Mouse (Mus musculus) hindbrain, embryonic 14.5 days (tissue): ENCODE measurements around the gene Sh3pxd2b. TPM values are rescaled to one million over a fixed set of nuclear protein-coding genes. Genes with fewer than 3 reads are reported as not detected.

Source experiments
- ATAC-seq: fragments of 200-750 bp; cut with Nextera tagmentation; 2 replicates; pipeline ENCODE4 v1.8.0; 2017; ENCODE audit warnings: moderate number of reproducible peaks, mild to moderate bottlenecking, moderate TSS enrichment, moderate library complexity; ENCODE audit not compliant: low FRiP score
- DNase-seq: peaks from one replicate; pipeline ENCODE4 v3.0.0-alpha.2; 2015; ENCODE audit warnings: low spot score
- H3K27ac ChIP-seq: fragments of 300-500 bp; sonication (generic); 2 replicates; pipeline ENCODE4 v1.5.1; 2014; ENCODE audit warnings: mild to moderate bottlenecking, moderate library complexity
- H3K27me3 ChIP-seq: fragments of 300-500 bp; sonication (generic); 2 replicates; pipeline ENCODE4 v1.6.1; 2014; ENCODE audit warnings: mild to moderate bottlenecking, low read length, mixed read lengths; ENCODE audit not compliant: control insufficient read depth, insufficient read depth
- H3K36me3 ChIP-seq: fragments of 300-500 bp; sonication (generic); replicated peaks from 2 replicates; pipeline ENCODE4 v1.6.1; 2014; ENCODE audit not compliant: control insufficient read depth, insufficient read depth
- H3K4me1 ChIP-seq: fragments of 300-500 bp; sonication (generic); replicated peaks from 2 replicates; pipeline ENCODE4 v1.6.1; 2014; ENCODE audit warnings: antibody characterized with exemption, low read length, mixed read lengths; ENCODE audit not compliant: control insufficient read depth, insufficient read depth
- H3K4me2 ChIP-seq: fragments of 300-500 bp; sonication (generic); replicated peaks from 2 replicates; pipeline ENCODE4 v1.6.1; 2014; ENCODE audit warnings: mild to moderate bottlenecking, moderate library complexity
- H3K4me3 ChIP-seq: fragments of 300-500 bp; sonication (generic); replicated peaks from 2 replicates; pipeline ENCODE4 v1.5.1; 2014; ENCODE audit warnings: mild to moderate bottlenecking, low read length
- H3K9ac ChIP-seq: fragments of 300-500 bp; sonication (generic); 2 replicates; pipeline ENCODE4 v1.6.1; 2014
- H3K9me3 ChIP-seq: fragments of 300-500 bp; sonication (generic); 2 replicates; pipeline ENCODE4 v1.6.1; 2016; ENCODE audit warnings: low read length; ENCODE audit not compliant: control insufficient read depth
- WGBS: fragments of 180-500 bp; shearing (Covaris S2); extraction: QIAGEN DNeasy Blood & Tissue Kit; methylation state at CpG from one replicate; pipeline ENCODE4 v1.1.7; 2014; 5-methylcytosine and 5-hydroxymethylcytosine counted together
- polyA plus RNA-seq: library from polyadenylated mRNA; unstranded; fragments of >200 nt; fragmentation: Nextera tagmentation; extraction: Ambion mirVana; gene quantifications from 2 replicates; pipeline ENCODE4 v1.2.1, GENCODE M21; 2014

Gene Sh3pxd2b
- polyA plus RNA-seq, 1 experiment from 2014 or later: 23.4 TPM

- H3K4me3 ChIP-seq: no peak overlapping the region
- no peak overlapping the region for H3K27ac ChIP-seq
- H3K4me2 ChIP-seq: no peak overlapping the region
- no peak overlapping the region for H3K9ac ChIP-seq
- no peaks in the 10 kb centered on the region for H3K9me3 ChIP-seq
- WGBS: 89% methylated on average over 2 of the region's 2 CpGs
- no peaks in the 10 kb centered on the region for H3K27me3 ChIP-seq
- H3K4me1 ChIP-seq: no peaks in the 10 kb centered on the region
- DNase-seq: no peak
- ATAC-seq: no peak
- H3K36me3 ChIP-seq: peaks cover 41% of the 10 kb centered on the region
These were observed 51.6 kb downstream of the Sh3pxd2b start for GRCm38 (mm10) chr11:32399261-32399660.

- Histone ChIP-seq H3K9me3 (no peaks in the 10 kb centered on the region), H3K4me3 (no peak overlapping the region), H3K9ac (no peak overlapping the region), H3K27ac (no peak overlapping the region), H3K27me3 (no peaks in the 10 kb centered on the region), H3K36me3 (peaks cover 42% of the 10 kb centered on the region), H3K4me2 (no peak overlapping the region), H3K4me1 (no peaks in the 10 kb centered on the region)
- ATAC-seq (no peak), DNase-seq (no peak)
- 82% methylated on average over 7 of the region's 7 CpGs for WGBS
These were observed 55.1 kb downstream of the Sh3pxd2b start for GRCm38 (mm10) chr11:32402712-32403111.

GRCm38 (mm10) chr11:32404708-32405107 lies 57.1 kb downstream of the Sh3pxd2b start:
- Histone ChIP-seq H3K27me3 (no peaks in the 10 kb centered on the region), H3K36me3 (peaks cover 52% of the 10 kb centered on the region), H3K9ac (no peak overlapping the region), H3K4me3 (no peak overlapping the region), H3K9me3 (no peaks in the 10 kb centered on the region), H3K27ac (peak overlapping the region; percentile 57; the same call in 1 of the 2 replicates), H3K4me1 (no peaks in the 10 kb centered on the region), H3K4me2 (no peak overlapping the region)
- no peak for DNase-seq
- no peak for ATAC-seq
- 85% methylated on average over 3 of the region's 3 CpGs for WGBS

- 83% methylated on average over 3 of the region's 3 CpGs for WGBS
- peaks cover 45% of the 10 kb centered on the region for H3K36me3 ChIP-seq
These were observed 60.2 kb downstream of the Sh3pxd2b start for GRCm38 (mm10) chr11:32407863-32408262.

GRCm38 (mm10) chr11:32409052-32409451 lies 61.4 kb downstream of the Sh3pxd2b start:
- H3K27me3 ChIP-seq: no peaks in the 10 kb centered on the region
- H3K4me3 ChIP-seq: no peak overlapping the region
- DNase-seq (no peak), ATAC-seq (no peak)
- H3K36me3 ChIP-seq: peaks cover 51% of the 10 kb centered on the region
- H3K9me3 ChIP-seq: no peaks in the 10 kb centered on the region
- H3K4me2 ChIP-seq: no peak overlapping the region
- no peaks in the 10 kb centered on the region for H3K4me1 ChIP-seq
- H3K27ac ChIP-seq: no peak overlapping the region
- H3K9ac ChIP-seq: no peak overlapping the region

More at GRCm38 (mm10) chr11:32407863-32408262, 60.2 kb downstream of the Sh3pxd2b start:
- Histone ChIP-seq H3K4me1 (no peaks in the 10 kb centered on the region), H3K9me3 (no peaks in the 10 kb centered on the region), H3K4me3 (no peak overlapping the region), H3K27ac (no peak overlapping the region), H3K9ac (no peak overlapping the region), H3K4me2 (no peak overlapping the region), H3K27me3 (no peaks in the 10 kb centered on the region)
- no peak for ATAC-seq
- DNase-seq: no peak

- ATAC-seq (no peak), DNase-seq (no peak)
- Histone ChIP-seq H3K27ac (no peak overlapping the region), H3K36me3 (peaks cover 54% of the 10 kb centered on the region), H3K9ac (no peak overlapping the region), H3K9me3 (no peaks in the 10 kb centered on the region), H3K4me2 (no peak overlapping the region), H3K4me1 (no peaks in the 10 kb centered on the region), H3K27me3 (no peaks in the 10 kb centered on the region), H3K4me3 (no peak overlapping the region)
- WGBS: 82% methylated on average over 11 of the region's 11 CpGs
These were observed 62.4 kb downstream of the Sh3pxd2b start for GRCm38 (mm10) chr11:32409823-32410562.

- H3K4me2 ChIP-seq: no peak overlapping the region
- no peak overlapping the region for H3K4me3 ChIP-seq
- ATAC-seq (no peak), DNase-seq (no peak)
- H3K9me3 ChIP-seq: no peaks in the 10 kb centered on the region
- H3K36me3 ChIP-seq: peaks cover 93% of the 10 kb centered on the region
- no peak overlapping the region for H3K9ac ChIP-seq
- no peak overlapping the region for H3K27ac ChIP-seq
- no peaks in the 10 kb centered on the region for H3K4me1 ChIP-seq
- 88% methylated on average over 5 of the region's 5 CpGs for WGBS
- no peaks in the 10 kb centered on the region for H3K27me3 ChIP-seq
These were observed 72.4 kb downstream of the Sh3pxd2b start for GRCm38 (mm10) chr11:32420001-32420400.

- Histone ChIP-seq H3K9ac (no peak overlapping the region), H3K27ac (no peak overlapping the region), H3K9me3 (no peaks in the 10 kb centered on the region), H3K4me3 (no peak overlapping the region), H3K4me2 (no peak overlapping the region), H3K27me3 (no peaks in the 10 kb centered on the region), H3K4me1 (no peaks in the 10 kb centered on the region), H3K36me3 (peaks cover 67% of the 10 kb centered on the region)
- DNase-seq (no peak), ATAC-seq (no peak)
- 69% methylated on average over 12 of the region's 12 CpGs for WGBS
These were observed 75.7 kb downstream of the Sh3pxd2b start for GRCm38 (mm10) chr11:32423311-32423710.

- WGBS: 88% methylated on average over 4 of the region's 4 CpGs
- ATAC-seq (no peak), DNase-seq (no peak)
- no peak overlapping the region for H3K4me2 ChIP-seq
- H3K9me3 ChIP-seq: no peaks in the 10 kb centered on the region
- no peak overlapping the region for H3K27ac ChIP-seq
- H3K4me3 ChIP-seq: no peak overlapping the region
- no peaks in the 10 kb centered on the region for H3K4me1 ChIP-seq
- peaks cover 59% of the 10 kb centered on the region for H3K36me3 ChIP-seq
- H3K27me3 ChIP-seq: no peaks in the 10 kb centered on the region
- no peak overlapping the region for H3K9ac ChIP-seq
These were observed 77.0 kb downstream of the Sh3pxd2b start for GRCm38 (mm10) chr11:32424600-32424999.
